Mouse (Mus musculus) liver, embryonic 14.5 days (tissue): ENCODE data around the gene Arel1. TPM values are rescaled to one million over a fixed set of nuclear protein-coding genes. Genes with fewer than 3 reads are reported as not detected.

Source experiments
- ATAC-seq: fragments of 200-750 bp; cut with Nextera tagmentation; 2 replicates; pipeline ENCODE4 v1.8.0; 2017; ENCODE audit warnings: moderate number of reproducible peaks, mild to moderate bottlenecking, moderate library complexity; ENCODE audit not compliant: insufficient read depth
- DNase-seq, 3 experiments: peaks; one replicate each; pipeline ENCODE4 v3.0.0-alpha.2; 2012 to 2013; ENCODE audit warnings: low read depth in 3 of 3, low spot score in 3 of 3
- H3K27ac ChIP-seq: fragments of 300-500 bp; sonication (generic); 2 replicates; pipeline ENCODE4 v1.5.1; 2014; ENCODE audit warnings: moderate library complexity, mild to moderate bottlenecking, control low read depth, inconsistent platforms
- H3K27me3 ChIP-seq: fragments of 300-500 bp; sonication (generic); 2 replicates; pipeline ENCODE4 v1.6.1; 2014; ENCODE audit warnings: mild to moderate bottlenecking, low read length, moderate library complexity; ENCODE audit not compliant: control insufficient read depth, insufficient read depth
- H3K36me3 ChIP-seq: fragments of 300-500 bp; sonication (generic); replicated peaks from 2 replicates; pipeline ENCODE4 v1.6.1; 2014; ENCODE audit warnings: low read depth; ENCODE audit not compliant: control insufficient read depth, insufficient read depth
- H3K4me1 ChIP-seq, 2 experiments: fragments of 200-500 bp in 1 of 2; fragments of 300-500 bp in 1 of 2; sonication (generic) in 1 of 2; replicated peaks; 2 replicates each; pipeline ENCODE4 v1.6.1; 2012 to 2014; ENCODE audit warnings: antibody characterized with exemption in 1 of 2, inconsistent platforms in 1 of 2, low read length in 1 of 2; ENCODE audit not compliant: control insufficient read depth in 2 of 2, insufficient read depth in 2 of 2
- H3K4me2 ChIP-seq: fragments of 300-500 bp; sonication (generic); 2 replicates; pipeline ENCODE4 v1.6.1; 2014; ENCODE audit warnings: low read depth, mild to moderate bottlenecking, control low read depth, moderate library complexity
- H3K4me3 ChIP-seq, 2 experiments: fragments of 200-500 bp in 1 of 2; fragments of 300-500 bp in 1 of 2; sonication (generic) in 1 of 2; 2 replicates each; pipeline ENCODE4 v1.5.1; 2012 to 2014; ENCODE audit warnings: low read depth in 2 of 2, low read length in 2 of 2, mild to moderate bottlenecking in 2 of 2, control low read depth in 1 of 2, inconsistent platforms in 1 of 2, moderate library complexity in 1 of 2; ENCODE audit not compliant: insufficient read depth in 1 of 2
- H3K9ac ChIP-seq: fragments of 300-500 bp; sonication (generic); replicated peaks from 2 replicates; pipeline ENCODE4 v1.6.1; 2014; ENCODE audit warnings: mild to moderate bottlenecking, control low read depth, moderate library complexity
- H3K9me3 ChIP-seq: fragments of 300-500 bp; sonication (generic); 2 replicates; pipeline ENCODE4 v1.6.1; 2016; ENCODE audit warnings: low read length, mixed read lengths; ENCODE audit not compliant: control insufficient read depth
- CTCF ChIP-seq: IDR thresholded peaks from 2 replicates; pipeline ENCODE4 v1.5.1; 2016; ENCODE audit warnings: antibody characterized with exemption, low read depth, control low read depth
- EP300 ChIP-seq: IDR thresholded peaks from 2 replicates; pipeline ENCODE4 v1.6.1; 2016; ENCODE audit warnings: antibody characterized with exemption, low read depth
- WGBS: fragments of 180-500 bp; shearing (Covaris S2); extraction: QIAGEN DNeasy Blood & Tissue Kit; methylation state at CpG from one replicate; pipeline ENCODE4 v1.1.7; 2014; ENCODE audit not compliant: insufficient replicate concordance; 5-methylcytosine and 5-hydroxymethylcytosine counted together
- polyA plus RNA-seq, 2 experiments: library from polyadenylated mRNA; depleted of rRNA in 1 of 2; stranded (reverse) in 1 of 2; unstranded in 1 of 2; fragments of >200 nt; fragmentation: Nextera tagmentation in 1 of 2; extraction: Ambion mirVana in 1 of 2; gene quantifications; 2 replicates each; pipeline versions ENCODE4 v1.2.1 to v1.2.3; 2012 to 2014

The Arel1 gene
- polyA plus RNA-seq, 2 experiments, result 14.8 to 16.1 TPM

GRCm38 (mm10) chr12:84950763-84951162, 19.9 kb downstream of the Arel1 start:
- no peak overlapping the region for H3K4me2 ChIP-seq
- peaks cover 38% of the 10 kb centered on the region for H3K36me3 ChIP-seq
- H3K4me1 ChIP-seq, result no peaks in the 10 kb centered on the region; a peak in 1 of 4 replicates
- no peak for DNase-seq
- ATAC-seq, result no peak
- no peaks in the 10 kb centered on the region for H3K9me3 ChIP-seq
- no peak overlapping the region for H3K9ac ChIP-seq
- H3K4me3 ChIP-seq, result no peak overlapping the region
- 84% methylated on average over 6 of the region's 6 CpGs for WGBS
- no peaks in the 10 kb centered on the region for H3K27me3 ChIP-seq
- H3K27ac ChIP-seq, result no peak overlapping the region
- TF ChIP-seq CTCF, result no peak
- no peak for TF ChIP-seq EP300

GRCm38 (mm10) chr12:84948584-84949285, 22.0 kb downstream of the Arel1 start:
- H3K27ac ChIP-seq, result no peak overlapping the region
- H3K36me3 ChIP-seq, result peaks cover 38% of the 10 kb centered on the region
- no peak overlapping the region for H3K4me3 ChIP-seq
- no peak overlapping the region for H3K4me2 ChIP-seq
- DNase-seq (no peak), ATAC-seq (no peak)
- no peaks in the 10 kb centered on the region for H3K27me3 ChIP-seq
- H3K9me3 ChIP-seq, result no peaks in the 10 kb centered on the region
- WGBS, result 75% methylated on average over 6 of the region's 6 CpGs
- no peak for TF ChIP-seq EP300
- TF ChIP-seq CTCF, result no peak
- H3K9ac ChIP-seq, result no peak overlapping the region
- peaks cover 3 to 16% of the 10 kb centered on the region in 2 experiments; a peak in 2 of 4 replicates for H3K4me1 ChIP-seq

- 58% methylated on average over 2 of the region's 2 CpGs for WGBS
- Histone ChIP-seq H3K27ac (no peak overlapping the region), H3K4me2 (no peak overlapping the region), H3K4me3 (no peak overlapping the region), H3K9ac (no peak overlapping the region), H3K9me3 (no peaks in the 10 kb centered on the region), H3K36me3 (peaks cover 43% of the 10 kb centered on the region), H3K27me3 (no peaks in the 10 kb centered on the region), H3K4me1 (peaks cover 3 to 21% of the 10 kb centered on the region in 2 experiments; a peak in 2 of 4 replicates)
- ATAC-seq, result no peak
- no peak for TF ChIP-seq EP300
- TF ChIP-seq CTCF, result no peak
- no peak for DNase-seq
Observed at GRCm38 (mm10) chr12:84947894-84948583, 22.7 kb downstream of the Arel1 start.

GRCm38 (mm10) chr12:84944813-84945553, 25.7 kb downstream of the Arel1 start:
- Histone ChIP-seq H3K4me3 (no peak overlapping the region), H3K9me3 (no peaks in the 10 kb centered on the region), H3K4me2 (no peak overlapping the region), H3K27ac (no peak overlapping the region), H3K36me3 (peaks cover 56% of the 10 kb centered on the region), H3K9ac (no peak overlapping the region), H3K4me1 (peaks cover 3 to 21% of the 10 kb centered on the region in 2 experiments; a peak in 2 of 4 replicates), H3K27me3 (no peaks in the 10 kb centered on the region)
- no peak for DNase-seq
- no peak for ATAC-seq
- TF ChIP-seq CTCF (no peak), EP300 (no peak)
- 68% methylated on average over 9 of the region's 9 CpGs for WGBS
